Mouse (Mus musculus): ENCODE results near the gene Gpc3.

Gpc3 gene

GRCm38 (mm10) chrX:52557489-52557888, 56.3 kb downstream of the Gpc3 start:
- DNase-seq (ENCODE audit: low read depth): no peak

DNA sequence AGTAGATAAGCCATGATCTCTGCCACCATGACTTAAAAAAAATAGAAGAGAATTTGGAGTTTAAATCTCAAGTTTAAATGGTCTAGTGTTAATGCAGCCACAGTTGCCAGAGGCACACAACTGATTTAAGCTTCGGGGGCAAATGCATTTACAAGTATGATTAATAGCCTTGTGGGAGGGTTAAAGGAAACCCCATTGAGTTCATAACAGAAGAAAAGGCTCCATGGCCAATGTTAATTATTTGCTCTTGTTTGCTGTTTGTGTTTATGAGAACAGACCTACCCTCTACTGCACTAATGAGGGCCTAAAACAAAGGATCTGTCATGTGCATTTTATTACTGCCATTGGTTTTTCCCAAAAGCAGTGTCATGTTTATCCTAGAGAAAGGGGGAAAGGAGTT, 62.5 kb downstream of the Gpc3 start:
- no peak for DNase-seq (ENCODE audit: low read depth)

GRCm38 (mm10) chrX:52544623-52545022, 69.1 kb downstream of the Gpc3 start:
- DNase-seq (ENCODE audit: low read depth): no peak

DNA sequence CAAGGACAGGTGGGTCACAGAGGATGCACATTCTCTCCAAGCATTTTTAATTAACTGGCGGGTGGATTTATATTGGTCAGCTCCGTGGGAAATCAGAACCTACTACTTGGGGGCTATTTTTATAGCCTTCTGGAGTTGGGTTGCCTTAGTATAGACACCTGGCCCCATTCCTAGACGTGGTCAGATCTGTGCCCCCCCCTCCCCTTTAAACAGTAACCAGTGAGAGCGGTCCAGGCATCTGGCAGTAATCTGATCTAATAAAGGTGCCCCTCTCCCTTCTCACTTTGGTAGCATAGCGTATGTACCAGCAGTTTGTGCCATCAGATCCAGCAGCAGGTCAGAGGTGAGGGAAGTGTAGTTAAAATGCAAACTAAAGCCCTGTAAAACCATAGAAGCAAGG, 76.5 kb downstream of the Gpc3 start:
- no peak for DNase-seq (ENCODE audit: low read depth)

DNA sequence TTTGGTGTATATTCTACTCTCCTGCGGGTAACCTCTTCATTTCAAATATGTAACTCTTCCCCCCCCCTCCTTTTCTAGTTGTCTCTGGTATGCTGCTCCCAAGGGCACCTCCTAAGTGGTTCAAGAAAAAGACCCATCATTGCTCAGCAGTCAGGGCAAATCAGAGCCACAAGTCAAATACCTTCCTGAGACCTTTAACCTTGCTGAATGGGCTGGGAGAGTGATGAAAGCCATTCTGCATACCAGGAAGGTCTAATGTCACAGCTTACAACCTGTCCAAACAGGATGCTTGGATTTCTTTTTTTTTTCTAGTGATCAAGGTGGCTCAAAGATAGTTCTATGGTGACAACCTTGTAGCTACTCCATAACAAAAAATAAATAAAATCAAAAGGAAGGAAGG, 80.0 kb downstream of the Gpc3 start:
- DNase-seq (ENCODE audit: low read depth): no peak

DNA sequence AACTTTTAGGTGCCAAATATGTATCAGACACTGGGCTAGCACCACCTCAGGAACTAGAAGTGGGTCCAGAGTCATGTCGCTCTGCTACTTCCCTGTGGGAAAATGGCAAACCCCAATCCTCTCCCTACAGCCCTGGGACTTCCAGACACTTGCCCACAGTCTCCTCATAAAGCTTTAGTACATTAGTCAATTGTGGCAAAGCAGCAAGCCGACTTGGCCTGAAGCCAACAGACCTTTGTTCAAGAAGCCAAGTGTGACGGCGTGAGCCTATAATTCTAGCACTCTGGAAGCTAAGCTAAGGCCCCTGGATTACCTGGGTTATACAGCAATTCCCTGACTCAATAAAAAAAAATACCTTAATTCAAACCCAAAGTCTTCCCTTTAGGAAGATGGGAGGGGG, 80.7 kb downstream of the Gpc3 start:
- no peak for DNase-seq (ENCODE audit: low read depth)

- no peak for DNase-seq (ENCODE audit: low read depth)
Measured at GRCm38 (mm10) chrX:52532124-52532523, 81.6 kb downstream of the Gpc3 start.

GRCm38 (mm10) chrX:52526086-52526485, 87.7 kb downstream of the Gpc3 start:
- no peak for DNase-seq (ENCODE audit: low read depth)

DNA sequence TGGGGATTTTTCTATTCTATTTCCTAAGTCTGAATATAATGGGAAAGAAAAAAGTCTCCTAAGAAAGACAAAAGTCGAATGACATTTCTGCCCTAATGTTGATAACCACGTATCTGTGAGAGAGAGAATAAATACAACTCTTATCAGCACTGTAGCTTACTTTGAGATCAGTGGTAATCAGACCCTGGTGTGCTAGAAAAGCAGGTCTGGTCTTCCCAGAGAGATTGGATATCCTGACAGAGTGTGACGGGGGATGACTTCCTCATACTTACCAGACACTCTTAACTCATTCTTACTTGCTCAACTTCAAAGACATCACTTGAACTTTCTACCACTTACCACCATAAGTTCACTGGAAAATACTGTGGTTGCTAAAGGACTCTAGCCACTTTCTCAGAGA, 88.6 kb downstream of the Gpc3 start:
- no peak for DNase-seq (ENCODE audit: low read depth)

DNA sequence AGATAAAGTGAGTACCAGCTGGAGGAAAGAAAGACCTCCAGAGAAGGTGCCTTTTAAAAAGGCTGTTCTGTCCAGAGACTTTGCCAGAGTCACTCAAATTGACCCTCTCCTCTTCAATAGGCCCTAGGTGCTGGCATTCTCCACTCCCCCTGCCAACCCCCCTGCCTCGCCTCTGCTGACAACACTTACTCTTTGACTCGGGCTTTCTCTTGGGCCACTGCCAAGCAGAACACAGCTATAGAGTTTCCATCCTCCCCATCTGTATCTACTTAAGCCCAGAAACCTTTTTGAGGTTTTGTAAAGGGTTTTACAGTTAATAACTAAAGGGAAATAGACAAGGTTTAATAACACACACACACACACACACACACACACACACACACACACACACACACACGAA, 99.2 kb downstream of the Gpc3 start:
- peak; percentile 38 for DNase-seq (ENCODE audit: low read depth)

- DNase-seq (ENCODE audit: low read depth): no peak
Measured at GRCm38 (mm10) chrX:52511151-52511550, 102.6 kb downstream of the Gpc3 start.

GRCm38 (mm10) chrX:52503857-52504256, 109.9 kb downstream of the Gpc3 start:
- no peak for DNase-seq (ENCODE audit: low read depth)

- no peak for DNase-seq (ENCODE audit: low read depth)
Measured at GRCm38 (mm10) chrX:52489461-52489860, 124.3 kb downstream of the Gpc3 start.

- DNase-seq (ENCODE audit: low read depth): no peak
Measured at GRCm38 (mm10) chrX:52455074-52455588, 158.6 kb downstream of the Gpc3 start.

GRCm38 (mm10) chrX:52453445-52454182, 160.1 kb downstream of the Gpc3 start:
- DNase-seq (ENCODE audit: low read depth): peak; percentile 74

GRCm38 (mm10) chrX:52449177-52449576, 164.6 kb downstream of the Gpc3 start:
- DNase-seq (ENCODE audit: low read depth): no peak

DNA sequence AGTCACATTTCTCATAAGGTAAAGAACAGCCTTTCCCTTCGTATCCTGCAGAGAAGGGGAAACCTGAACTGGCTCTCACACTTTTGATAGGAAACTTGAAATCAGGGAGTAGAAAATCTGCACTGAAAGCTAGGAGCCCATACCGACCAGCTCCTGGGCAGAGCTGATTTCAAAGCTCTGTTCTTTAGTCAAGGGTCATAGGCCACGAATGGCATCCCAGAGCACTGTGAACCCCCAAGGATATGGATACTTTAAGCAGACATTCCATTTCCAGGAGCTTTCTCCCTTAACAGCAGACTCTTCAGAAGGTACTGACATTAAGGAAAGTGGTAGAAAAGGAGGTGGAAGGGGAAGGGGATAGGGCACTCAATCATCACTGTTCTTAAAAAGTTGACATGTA, 165.3 kb downstream of the Gpc3 start:
- no peak for DNase-seq (ENCODE audit: low read depth)

- DNase-seq (ENCODE audit: low read depth): no peak
Measured at GRCm38 (mm10) chrX:52446530-52446929, 167.2 kb downstream of the Gpc3 start.

DNA sequence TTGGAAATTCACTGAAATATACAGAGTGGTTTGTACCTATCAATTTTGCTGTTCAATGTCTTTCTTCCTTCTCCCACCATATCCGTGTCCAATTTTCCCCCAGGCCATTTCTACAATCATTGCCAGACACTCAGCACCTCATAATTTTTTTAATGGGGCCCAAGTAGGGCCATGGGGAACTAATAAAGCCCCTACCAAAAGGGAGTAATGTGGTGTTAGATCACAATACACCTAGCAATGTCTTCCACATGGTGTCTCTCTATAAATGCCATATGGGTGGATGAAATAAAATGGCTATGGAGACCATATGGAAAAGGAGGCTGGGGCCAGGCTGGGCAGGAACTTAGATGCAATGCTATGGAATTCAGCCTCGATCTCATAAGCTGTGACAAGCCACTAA, 168.8 kb downstream of the Gpc3 start:
- no peak for DNase-seq (ENCODE audit: low read depth)

DNA sequence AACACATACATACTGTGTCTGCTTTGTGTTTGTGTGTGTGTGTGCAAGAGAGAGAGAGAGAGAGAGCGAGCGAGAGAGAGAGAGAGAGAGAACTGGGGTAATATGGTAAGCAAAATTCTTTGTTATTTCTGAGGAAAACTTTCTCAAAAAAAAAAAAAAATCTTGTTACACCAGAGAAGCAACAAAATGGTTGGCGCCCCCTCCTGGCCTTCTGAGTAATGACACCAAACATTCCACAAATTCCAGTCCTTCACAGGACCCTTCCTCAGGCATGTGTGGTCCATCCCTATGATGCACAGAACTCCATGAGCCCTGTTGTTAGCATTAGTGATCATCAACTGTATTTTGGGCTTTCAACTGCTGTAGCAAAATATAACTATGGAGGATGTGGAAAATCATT, 172.0 kb downstream of the Gpc3 start:
- DNase-seq (ENCODE audit: low read depth): peak; percentile 1

- DNase-seq (ENCODE audit: low read depth): no peak
Measured at GRCm38 (mm10) chrX:52439421-52439820, 174.3 kb downstream of the Gpc3 start.

DNA sequence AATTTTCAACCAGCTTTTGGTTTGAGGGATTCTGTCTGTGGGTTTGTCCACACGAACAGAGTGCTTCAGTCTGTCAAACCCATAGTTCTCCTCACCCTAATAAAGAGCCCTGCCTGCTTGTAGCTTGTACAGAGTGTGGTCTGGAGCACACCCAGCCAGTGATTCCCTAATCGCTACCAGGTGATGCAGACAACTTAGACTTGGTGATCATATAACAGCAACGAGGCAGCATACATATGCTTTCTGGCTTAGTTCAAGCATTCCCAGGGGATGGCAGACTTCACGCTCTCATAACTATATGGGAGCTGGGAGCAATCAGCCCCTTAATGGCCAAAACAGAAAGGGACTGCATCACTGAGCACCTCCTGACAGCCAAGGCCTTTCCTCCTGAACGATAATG, 188.1 kb downstream of the Gpc3 start:
- DNase-seq (ENCODE audit: low read depth): peak; percentile 1

DNA sequence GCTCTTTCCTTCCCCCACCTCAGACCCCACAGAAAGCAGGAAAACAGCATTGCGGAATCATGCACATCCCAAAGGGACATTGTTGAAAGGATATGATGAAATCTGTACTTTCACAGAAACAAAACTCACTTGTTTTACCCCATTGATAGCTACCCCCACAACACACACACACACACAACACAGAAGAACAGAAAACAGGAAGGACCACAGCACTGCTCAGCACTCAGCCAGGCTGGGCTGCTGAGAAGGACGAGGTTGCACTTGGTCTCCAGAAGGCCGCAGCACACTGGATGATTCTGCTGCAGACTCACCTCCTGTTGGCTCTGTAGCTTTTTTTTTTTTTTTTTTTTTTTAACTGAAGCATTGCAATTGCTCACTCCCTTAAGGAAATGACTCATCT, 193.9 kb downstream of the Gpc3 start:
- no peak for DNase-seq (ENCODE audit: low read depth)

DNA sequence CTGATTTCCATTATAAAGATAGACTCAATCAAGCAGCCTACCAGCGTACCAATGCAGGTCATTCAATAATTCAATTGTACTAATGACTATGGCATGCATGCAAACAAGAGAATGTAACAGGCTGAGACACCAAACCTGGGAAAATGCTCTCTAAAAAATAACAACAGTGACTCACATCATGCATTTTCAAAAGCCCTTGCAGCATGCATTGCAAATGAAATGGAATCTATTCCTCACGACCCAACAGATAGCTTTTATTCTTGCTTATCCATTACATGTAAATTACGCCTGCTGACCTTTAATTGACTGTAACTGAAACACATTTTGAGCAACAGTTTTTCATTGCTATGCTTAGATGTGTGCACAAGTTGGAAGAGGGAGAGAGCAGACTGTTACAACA, 200.8 kb downstream of the Gpc3 start:
- no peak for DNase-seq (ENCODE audit: low read depth)
